Mouse (Mus musculus) adrenal gland, postnatal 14 days (tissue): ENCODE measurements around the gene Vmn1r132. TPM values are rescaled to one million over a fixed set of nuclear protein-coding genes. Genes with fewer than 3 reads are reported as not detected.
"Not testable (repeated sequence)": the region's sequence is repeated elsewhere in the genome, so short reads cannot be mapped to it uniquely, and the experiment has no call there.

Experiments
- DNase-seq: peaks from one replicate; pipeline ENCODE4 v3.0.0; 2021; ENCODE audit warnings: mixed read lengths
- long read RNA-seq, 2 experiments: library from polyadenylated mRNA; stranded (forward); transcript quantifications; one replicate each; pipeline ENCODE4 v2.0.0; 2021
- total RNA-seq: library from RNA; stranded (reverse); gene quantifications from 2 replicates; pipeline ENCODE4 v1.2.3, GENCODE M21; 2021

Gene Vmn1r132
- not detected in 2 replicates for total RNA-seq
- long read RNA-seq, experiment 1, result 0 reads
- long read RNA-seq, experiment 2, result 0 reads

- not testable (repeated sequence) for DNase-seq
These were observed at the start of gene Vmn1r132 for GRCm38 (mm10) chr7:21613792-21614191. Gene Vmn1r132 (plus strand): TSS chr7:21614092.

Other genes with a start within 250 kb of the Vmn1r132 start
- gene Gm6882, start 181.3 kb upstream of the Vmn1r132 start, total RNA-seq, result not detected in 2 replicates
- gene Vmn1r130, start 102.3 kb upstream of the Vmn1r132 start, total RNA-seq, result not detected in 2 replicates
- gene Vmn1r131, start 68.0 kb upstream of the Vmn1r132 start, total RNA-seq, result not detected in 2 replicates
- gene Gm4175, start 147.4 kb downstream of the Vmn1r132 start, total RNA-seq, result not detected in 2 replicates
- gene Gm4177, start 182.6 kb downstream of the Vmn1r132 start, total RNA-seq, result not detected in 2 replicates
- not detected in 2 replicates for gene Vmn1r135, start 218.3 kb downstream of the Vmn1r132 start, total RNA-seq
- gene Gm5725, start 230.2 kb downstream of the Vmn1r132 start, total RNA-seq, result not detected in 2 replicates